Mouse (Mus musculus): Measurements from ENCODE around the gene Rras. TPM values are rescaled to one million over a fixed set of nuclear protein-coding genes. Genes with fewer than 3 reads are reported as not detected.

Gene Rras
- polyA plus RNA-seq (2012; rRNA removed) = 123 and 160 TPM in 2 replicates

DNA sequence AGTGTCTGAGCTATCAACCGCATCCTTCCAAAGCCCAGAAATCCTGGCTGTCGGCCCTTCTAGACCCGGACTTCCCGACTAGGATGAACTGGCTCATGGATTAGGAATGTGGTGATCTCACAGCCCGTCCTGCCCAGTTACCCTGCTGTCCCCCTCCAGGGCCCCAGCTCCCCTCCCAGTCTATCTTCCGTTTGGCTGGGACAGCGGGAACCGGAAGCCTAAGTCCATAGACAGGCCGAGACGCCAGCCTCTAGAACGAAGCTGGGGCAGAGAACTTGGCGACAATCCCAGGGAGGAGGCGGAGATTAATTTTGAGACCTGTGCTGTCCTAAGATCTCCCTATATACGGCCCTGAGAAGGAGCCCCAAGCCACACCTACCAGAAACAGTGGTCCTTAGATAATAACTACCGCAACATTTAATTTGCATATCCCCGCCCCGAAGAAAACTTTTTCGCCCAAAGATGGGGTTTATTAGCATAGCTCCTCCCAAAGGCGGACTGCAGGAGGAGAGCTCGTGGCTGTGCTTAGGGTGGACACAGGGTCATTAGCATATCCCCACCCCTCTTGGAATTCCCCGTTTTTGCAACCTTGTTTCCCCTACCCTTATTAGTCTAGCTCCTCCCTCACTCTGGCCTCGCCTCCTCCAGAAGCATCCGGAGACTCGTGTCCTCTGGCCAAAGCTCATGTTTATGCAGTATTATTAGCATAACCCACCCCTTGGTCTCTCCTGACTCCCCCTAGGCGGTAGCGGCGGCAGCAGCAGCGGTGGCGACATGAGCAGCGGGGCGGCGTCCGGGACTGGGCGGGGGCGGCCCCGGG lies at the start of gene Rras:
Gene Rras (plus strand): TSS at position 720 of the 820 bp plus-strand sequence.

DNA sequence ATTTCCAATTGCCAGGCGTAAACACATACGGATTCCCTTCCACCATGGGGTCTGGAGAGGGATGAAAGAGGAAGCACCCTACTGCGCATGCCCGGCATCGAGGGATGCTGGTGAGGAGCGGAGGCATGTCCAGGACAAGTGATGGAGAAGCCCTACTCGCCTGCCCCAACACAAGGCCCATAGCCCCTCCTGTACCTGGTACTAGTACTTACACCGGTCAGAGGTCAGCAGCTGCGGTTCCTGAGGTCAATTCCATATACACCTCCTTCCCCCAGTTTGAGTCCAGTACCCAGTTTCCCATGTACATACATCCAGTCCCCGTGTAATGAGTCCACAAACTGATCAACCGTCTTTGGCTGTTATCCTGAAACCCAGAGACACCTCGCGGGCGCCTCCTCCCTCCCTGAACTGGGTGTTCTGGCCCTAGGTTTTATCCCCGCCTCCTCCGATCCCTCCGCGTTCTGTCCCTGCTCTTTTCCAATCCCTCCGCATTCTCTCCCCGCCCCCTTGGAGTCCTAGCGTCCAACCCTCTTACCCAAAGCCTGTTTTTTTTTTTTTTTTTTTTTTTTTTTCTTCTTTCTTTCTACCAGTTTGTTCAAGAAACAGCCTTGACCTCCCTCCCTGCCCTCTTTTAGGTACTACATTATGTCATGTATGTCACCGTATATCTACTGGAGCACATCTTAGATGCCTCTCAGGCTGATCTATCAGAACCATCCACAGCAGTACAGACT lies 43.2 kb upstream of the Rras start, which contains the start of gene Cpt1c:
Gene Cpt1c (minus strand): TSS at position 469 of the 734 bp plus-strand sequence.

DNA sequence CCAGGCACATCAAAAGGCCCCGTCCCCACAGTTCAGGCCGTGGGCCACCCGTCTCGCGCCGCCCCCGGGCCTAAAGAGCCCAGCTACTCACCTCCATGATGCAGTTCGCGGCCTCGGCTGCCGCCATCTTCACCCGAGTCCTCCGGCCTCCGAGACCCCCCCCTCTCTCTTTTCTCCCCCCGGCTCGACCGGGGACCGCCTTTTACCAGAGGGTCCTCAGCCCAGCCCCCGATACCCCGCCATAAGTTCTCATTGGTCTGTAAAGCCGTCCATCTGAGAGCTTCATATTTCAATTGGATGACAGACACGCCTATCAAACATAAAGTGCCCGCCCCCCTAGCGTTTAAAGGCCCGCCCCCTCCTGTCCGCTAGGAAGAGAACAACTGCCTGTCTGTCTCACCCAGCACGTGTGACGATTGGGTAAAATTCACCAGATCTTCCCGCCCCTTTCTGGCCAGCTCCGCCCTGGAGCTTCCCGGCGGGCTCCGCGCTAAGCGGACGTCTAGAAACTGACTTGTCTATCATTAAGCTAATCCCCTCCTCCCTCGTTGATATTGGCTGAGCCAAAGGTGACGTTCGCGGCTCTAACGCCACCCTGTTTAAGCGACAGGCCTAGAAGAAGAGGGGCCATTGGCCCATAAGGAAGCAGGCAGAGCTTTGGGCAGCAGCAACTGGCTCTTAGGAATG lies 31.4 kb upstream of the Rras start, which contains the start of gene Prmt1:
Gene Prmt1 (minus strand): TSS at position 377 of the 687 bp plus-strand sequence.

DNA sequence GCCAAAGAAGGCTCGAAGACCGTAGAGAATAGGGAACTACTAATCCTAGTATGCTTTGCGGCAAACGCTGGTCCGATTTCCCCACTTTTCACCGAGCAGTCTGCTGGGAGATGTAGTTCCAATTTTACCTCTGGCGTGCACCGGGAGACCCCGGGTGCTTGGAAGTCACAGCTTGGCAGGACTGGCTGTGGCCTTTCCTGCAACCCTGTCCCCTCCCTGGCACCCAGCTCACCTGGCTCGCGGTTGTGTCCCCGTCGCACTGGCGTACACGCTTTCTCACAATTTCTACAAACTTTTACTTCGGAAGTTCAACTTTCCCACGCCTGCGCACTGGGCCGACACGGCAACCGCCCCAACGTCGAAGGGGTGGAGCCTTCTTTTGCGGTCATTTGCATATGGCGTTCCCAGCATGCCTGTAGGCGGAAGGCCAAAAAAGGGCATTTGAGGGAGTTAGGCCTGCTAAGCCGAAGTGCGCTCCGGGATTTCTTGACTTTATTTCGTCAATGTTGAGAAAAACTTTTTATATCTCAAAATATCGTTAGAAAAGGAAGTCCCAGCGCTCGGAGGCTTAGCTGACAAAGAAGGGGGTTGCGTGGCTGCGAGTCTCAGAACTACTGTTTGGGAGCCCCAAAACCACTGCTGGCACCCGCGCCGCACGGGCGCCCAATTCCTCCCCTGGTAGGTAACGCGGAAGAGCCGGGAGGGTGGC lies 20.4 kb upstream of the Rras start, which contains the start of gene Irf3:
Gene Irf3 (plus strand): TSS at position 418 of the 709 bp plus-strand sequence.

DNA sequence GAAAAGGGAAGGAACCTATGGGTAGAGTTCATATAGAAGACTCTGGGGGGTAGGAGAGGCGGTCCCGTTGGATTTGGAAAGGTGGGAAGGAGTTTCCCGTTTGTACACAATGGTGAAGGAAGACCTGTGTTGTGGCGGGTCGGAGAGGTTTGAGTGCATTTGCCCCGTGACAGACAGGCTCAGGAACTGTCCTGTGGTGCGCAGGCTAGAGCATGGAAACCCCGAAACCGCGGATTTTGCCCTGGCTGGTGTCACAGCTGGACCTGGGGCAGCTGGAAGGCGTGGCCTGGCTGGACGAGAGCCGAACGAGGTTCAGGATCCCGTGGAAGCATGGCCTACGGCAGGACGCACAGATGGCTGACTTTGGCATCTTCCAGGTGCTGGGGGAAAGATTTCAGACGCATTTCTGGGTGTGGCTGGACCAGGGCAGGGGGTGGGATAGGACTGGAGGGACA lies 19.2 kb upstream of the Rras start, which contains the start of gene Bcl2l12:
Gene Bcl2l12 (minus strand): TSS at position 212 of the 455 bp plus-strand sequence.

DNA sequence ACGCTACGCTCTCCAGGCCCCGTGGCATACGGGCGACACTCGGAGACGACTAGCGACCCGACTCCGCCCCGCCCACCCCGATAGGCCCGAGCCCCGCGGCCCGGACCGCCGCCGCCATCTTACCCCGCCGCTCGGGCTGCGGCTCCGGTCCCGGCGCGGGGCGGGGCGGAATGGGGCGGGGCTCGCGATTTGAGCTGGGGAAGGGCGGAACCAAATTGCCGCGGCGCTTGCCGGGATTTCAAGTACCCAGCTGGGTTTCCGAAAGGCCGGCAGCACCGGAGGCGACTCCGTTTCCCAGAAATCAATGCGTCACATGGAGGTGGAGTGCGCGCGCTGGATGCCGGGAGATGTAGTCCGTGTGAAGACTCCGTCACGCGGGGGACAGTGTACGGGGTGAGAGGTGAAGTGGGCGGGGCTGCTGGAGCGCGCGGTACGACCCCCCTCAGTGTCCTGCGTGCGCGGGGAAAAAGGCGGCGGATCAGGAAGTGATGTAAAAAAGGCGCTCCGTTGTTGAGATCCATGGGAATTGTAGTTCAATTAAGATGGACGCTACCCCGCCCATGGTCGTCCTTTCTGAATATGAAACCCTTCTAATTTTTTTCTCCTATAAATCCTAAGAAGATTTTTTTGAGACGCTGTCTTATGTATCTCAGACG lies 1.7 kb upstream of the Rras start, which contains the start of gene Scaf1:
Gene Scaf1 (minus strand): TSS at position 407 of the 656 bp plus-strand sequence.

DNA sequence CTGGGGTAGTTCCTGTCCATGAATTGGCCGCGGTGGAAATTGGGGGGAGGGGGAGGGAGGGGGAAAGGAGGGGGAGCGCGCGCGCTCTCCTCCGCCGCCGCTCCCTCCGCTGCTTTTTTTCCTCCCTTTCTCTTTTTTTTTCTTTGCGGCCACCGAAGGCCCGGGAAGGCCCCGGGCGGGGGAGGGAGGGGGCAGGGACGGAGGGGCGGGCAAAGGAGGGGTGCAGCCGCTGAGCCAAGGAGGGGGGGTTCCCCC lies 35.0 kb downstream of the Rras start, which contains the start of gene Prr12:
Gene Prr12 (minus strand): TSS at position 20 of the 255 bp plus-strand sequence.

DNA sequence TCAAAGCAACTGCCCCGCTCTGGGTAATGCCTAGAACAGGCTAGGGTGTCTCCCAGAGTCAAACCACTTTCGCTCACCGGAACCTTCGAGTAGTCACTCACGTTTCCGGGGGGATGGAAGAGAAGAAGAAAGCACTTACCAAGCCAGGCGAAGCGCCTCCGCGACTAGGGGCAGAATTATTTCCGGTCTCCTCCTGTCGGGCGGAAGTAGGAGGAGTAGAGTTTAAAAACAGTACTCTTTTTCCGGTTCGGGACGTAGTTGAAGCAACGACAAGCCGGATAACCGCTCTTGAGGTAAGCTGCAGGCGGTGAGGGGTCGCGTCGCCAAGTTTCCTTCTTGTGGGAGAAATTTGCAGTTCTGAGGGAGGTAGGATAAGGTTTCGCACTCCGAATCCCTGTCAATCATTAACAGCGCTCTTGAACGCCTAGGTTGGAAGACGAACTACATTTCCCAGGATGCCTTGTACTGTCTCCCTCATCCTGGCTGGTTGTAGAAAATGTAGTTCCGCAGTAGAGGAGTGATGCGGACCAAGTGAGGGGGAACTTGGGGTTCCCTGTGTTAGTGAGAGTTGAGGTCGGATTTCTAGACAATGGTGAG lies 44.6 kb downstream of the Rras start, which contains the start of the genes Nosip and Prrg2:
Gene Nosip (plus strand): TSS at position 191 of the 597 bp plus-strand sequence.
Gene Prrg2 (minus strand): TSS at position 439 of the 597 bp plus-strand sequence.

Other genes starting within 250 kb of the Rras start
- 61.5 and 65.7 TPM in 2 replicates for gene Nup62, start 201.9 kb upstream of the Rras start, polyA plus RNA-seq (2012; rRNA removed)
- 7.8 and 10.3 TPM in 2 replicates for gene Il4i1, start 201.6 kb upstream of the Rras start, polyA plus RNA-seq (2012; rRNA removed)
- 85.4 and 120 TPM in 2 replicates for gene Atf5, start 201.3 kb upstream of the Rras start, polyA plus RNA-seq (2012; rRNA removed)
- gene Akt1s1, start 169.0 kb upstream of the Rras start, polyA plus RNA-seq (2012; rRNA removed) = 188 and 210 TPM in 2 replicates
- 71.5 and 99.3 TPM in 2 replicates for gene Tbc1d17, start 168.9 kb upstream of the Rras start, polyA plus RNA-seq (2012; rRNA removed)
- gene Pnkp, start 160.8 kb upstream of the Rras start, polyA plus RNA-seq (2012; rRNA removed) = 53.4 and 64.9 TPM in 2 replicates
- 241 and 272 TPM in 2 replicates for gene Ptov1, start 148.2 kb upstream of the Rras start, polyA plus RNA-seq (2012; rRNA removed)
- gene Med25, start 125.2 kb upstream of the Rras start, polyA plus RNA-seq (2012; rRNA removed) = 304 and 344 TPM in 2 replicates
- gene Fuz, start 121.9 kb upstream of the Rras start, polyA plus RNA-seq (2012; rRNA removed) = 59.1 and 65.3 TPM in 2 replicates
- gene Ap2a1, start 88.5 kb upstream of the Rras start, polyA plus RNA-seq (2012; rRNA removed) = 94.2 and 104 TPM in 2 replicates
- not detected in 2 replicates for gene Tsks, start 74.8 kb upstream of the Rras start, polyA plus RNA-seq (2012; rRNA removed)
- 14.6 and 20.4 TPM in 2 replicates for gene Cpt1c, start 43.1 kb upstream of the Rras start, polyA plus RNA-seq (2012; rRNA removed)
- gene Prmt1, start 31.4 kb upstream of the Rras start, polyA plus RNA-seq (2012; rRNA removed) = 75.9 and 81.7 TPM in 2 replicates
- 114 and 134 TPM in 2 replicates for gene Irf3, start 20.3 kb upstream of the Rras start, polyA plus RNA-seq (2012; rRNA removed)
- gene Bcl2l12, start 19.2 kb upstream of the Rras start, polyA plus RNA-seq (2012; rRNA removed) = 32.2 and 35.0 TPM in 2 replicates
- gene Scaf1, start 1.6 kb upstream of the Rras start, polyA plus RNA-seq (2012; rRNA removed) = 82.6 and 102 TPM in 2 replicates
- gene Prr12, start 34.9 kb downstream of the Rras start, polyA plus RNA-seq (2012; rRNA removed) = 7.7 and 10.0 TPM in 2 replicates
- gene Nosip, start 44.5 kb downstream of the Rras start, polyA plus RNA-seq (2012; rRNA removed) = 98.1 and 100 TPM in 2 replicates
- gene Prrg2, start 44.7 kb downstream of the Rras start, polyA plus RNA-seq (2012; rRNA removed) = 140 and 174 TPM in 2 replicates
- 118 and 163 TPM in 2 replicates for gene Rcn3, start 74.3 kb downstream of the Rras start, polyA plus RNA-seq (2012; rRNA removed)
- gene Fcgrt, start 85.9 kb downstream of the Rras start, polyA plus RNA-seq (2012; rRNA removed) = 83.0 and 96.0 TPM in 2 replicates
- gene Rps11, start 106.5 kb downstream of the Rras start, polyA plus RNA-seq (2012; rRNA removed) = 149 and 231 TPM in 2 replicates
- 1,458 and 1,702 TPM in 2 replicates for gene Rpl13a, start 110.8 kb downstream of the Rras start, polyA plus RNA-seq (2012; rRNA removed)
- gene Gm45713, start 118.3 kb downstream of the Rras start, polyA plus RNA-seq (2012; rRNA removed) = 0.47 and 0.50 TPM in 2 replicates
- gene Flt3l, start 118.5 kb downstream of the Rras start, polyA plus RNA-seq (2012; rRNA removed) = 43.2 and 54.5 TPM in 2 replicates
- gene Pih1d1, start 136.3 kb downstream of the Rras start, polyA plus RNA-seq (2012; rRNA removed) = 54.6 and 63.2 TPM in 2 replicates
- gene Aldh16a1, start 136.6 kb downstream of the Rras start, polyA plus RNA-seq (2012; rRNA removed) = 107 and 124 TPM in 2 replicates
- 0.09 and 0.20 TPM in 2 replicates for gene Slc17a7, start 146.0 kb downstream of the Rras start, polyA plus RNA-seq (2012; rRNA removed)
- gene Gfy, start 161.6 kb downstream of the Rras start, polyA plus RNA-seq (2012; rRNA removed) = not detected in 2 replicates
- gene Pth2, start 163.0 kb downstream of the Rras start, polyA plus RNA-seq (2012; rRNA removed) = not detected in 2 replicates
- 0.05 TPM in 1 of 2 replicates, not detected in the other for gene Ccdc155, start 186.9 kb downstream of the Rras start, polyA plus RNA-seq (2012; rRNA removed)
- 1.3 and 2.3 TPM in 2 replicates for gene Dkkl1, start 194.2 kb downstream of the Rras start, polyA plus RNA-seq (2012; rRNA removed)
- 10.7 and 13.9 TPM in 2 replicates for gene Tead2, start 197.8 kb downstream of the Rras start, polyA plus RNA-seq (2012; rRNA removed)
- gene Cd37, start 221.2 kb downstream of the Rras start, polyA plus RNA-seq (2012; rRNA removed) = 34.3 and 38.4 TPM in 2 replicates
- gene Slc6a16, start 223.1 kb downstream of the Rras start, polyA plus RNA-seq (2012; rRNA removed) = not detected in 2 replicates

All from colon, adult 2 months (tissue).